Mouse (Mus musculus) frontal cortex, postnatal 36 days (tissue): ENCODE data around the gene Hcfc1r1.
A peak's percentile ranks its signal among the peaks of the same experiment; 100 is the strongest.

ENCODE experiments used
- DNase-seq, 2 experiments: peaks; one replicate each; pipeline ENCODE4 v3.0.0; 2022; ENCODE audit warnings: low spot score in 2 of 2

Hcfc1r1 gene

DNA sequence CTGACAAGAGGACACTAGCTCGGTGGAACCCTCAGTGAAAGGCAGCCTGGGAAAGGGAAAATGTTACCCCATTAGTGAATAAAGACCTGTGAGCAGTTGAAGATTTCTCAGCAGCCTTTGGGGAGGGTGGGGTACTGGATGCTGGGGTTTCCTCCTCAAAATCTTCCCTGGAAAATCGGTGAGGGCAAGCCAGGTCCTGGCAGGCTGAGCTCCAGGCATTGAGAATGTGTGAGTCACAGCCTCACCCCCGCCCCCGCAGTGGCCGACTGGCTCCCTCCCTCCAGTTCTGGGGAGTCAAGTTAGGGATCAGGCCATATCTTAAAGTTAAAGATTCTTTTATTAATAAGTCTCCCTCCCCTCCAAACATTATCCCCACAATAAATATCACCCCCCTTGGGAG, 1.7 kb downstream of the Hcfc1r1 start:
- peak; percentile 26 to 28 for DNase-seq

DNA sequence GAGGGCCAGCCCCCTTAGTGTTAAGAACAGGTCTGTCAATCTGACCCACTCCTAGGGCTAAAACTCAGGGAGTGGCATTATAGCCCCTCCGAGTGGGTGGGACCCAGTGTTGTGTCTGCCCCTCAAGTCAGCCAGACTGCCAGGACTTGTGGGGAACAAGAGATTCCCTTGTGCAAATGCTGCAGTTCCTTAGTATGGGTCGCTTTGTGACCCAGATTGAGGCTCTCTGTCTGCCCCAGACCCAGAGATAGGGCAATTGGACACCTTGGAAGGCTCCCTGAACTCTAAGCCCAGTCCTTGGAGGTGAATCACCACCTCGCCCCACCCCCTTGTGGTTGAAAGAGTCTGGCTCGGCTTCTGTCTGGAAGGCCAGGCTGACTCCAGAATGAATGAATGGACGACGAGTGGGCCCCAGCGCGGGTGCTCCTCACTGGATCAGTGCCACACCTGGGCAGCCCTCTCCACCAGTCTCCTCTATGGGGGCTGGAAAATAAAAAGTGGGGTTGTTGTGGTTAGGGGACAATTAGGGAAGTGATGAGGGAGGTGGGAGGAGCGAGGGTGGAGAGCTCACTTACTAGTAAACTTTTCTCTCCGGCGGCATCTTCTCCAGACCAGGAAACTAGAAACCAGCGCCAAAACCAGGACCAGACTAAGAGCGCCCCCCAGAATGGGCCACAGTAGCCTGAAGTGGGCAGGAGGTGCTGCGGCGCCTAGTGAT, 2.3 kb downstream of the Hcfc1r1 start:
- peak; percentile 21 to 26 for DNase-seq

DNA sequence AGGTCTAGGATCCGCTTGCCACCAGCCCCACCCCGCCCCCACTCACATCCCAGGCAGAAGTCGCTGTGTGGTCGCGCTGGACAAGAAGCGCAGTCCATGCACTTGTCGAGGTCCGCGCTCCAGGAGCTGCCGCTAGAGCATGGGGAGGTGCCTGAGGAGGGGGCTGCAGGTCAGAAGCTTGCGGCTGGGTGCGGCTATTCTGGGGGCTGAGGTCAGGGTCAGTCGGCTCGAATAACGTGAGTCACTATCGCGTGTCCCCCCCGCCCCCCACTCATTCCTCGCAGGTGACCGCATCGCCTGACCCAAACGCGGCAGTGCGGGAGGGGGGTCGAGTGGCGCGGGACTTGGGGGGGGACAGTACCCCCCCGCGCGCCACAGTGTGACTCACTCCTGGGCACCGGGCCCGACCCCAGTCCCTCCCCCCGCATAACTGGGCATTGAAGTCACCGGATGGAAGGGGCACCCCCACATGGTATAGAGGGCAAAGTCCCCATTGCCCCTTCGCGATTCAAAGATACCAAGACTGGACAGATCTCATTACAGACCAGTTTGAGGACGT, 3.2 kb downstream of the Hcfc1r1 start:
- no peak for DNase-seq

DNA sequence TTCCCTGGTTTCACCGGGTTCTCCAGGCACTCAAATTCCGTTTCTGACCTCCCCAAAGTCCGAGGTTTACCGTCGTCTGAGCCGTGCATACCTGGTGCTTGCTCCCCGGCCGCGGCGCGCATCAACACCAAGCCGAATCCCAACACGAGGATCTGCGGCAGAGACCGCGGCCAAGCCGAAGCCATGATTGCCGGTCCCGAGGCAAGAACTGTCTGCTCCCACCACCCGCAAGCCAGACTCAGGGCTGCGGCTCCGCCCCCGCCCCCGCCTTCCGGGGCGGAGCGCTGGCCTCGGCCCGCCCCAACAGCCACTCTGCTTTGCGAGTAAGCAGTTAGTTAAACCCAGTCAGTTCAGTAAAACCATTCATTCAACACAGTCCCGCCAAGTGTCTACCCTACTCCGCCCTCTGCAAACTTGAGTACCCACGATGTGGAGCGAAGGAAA, 3.9 kb downstream of the Hcfc1r1 start, which contains the start of gene Tnfrsf12a:
Tnfrsf12a (minus strand) TSS at position 233 of the 444 bp plus-strand sequence.
- peak; percentile 70 to 71 for DNase-seq

DNA sequence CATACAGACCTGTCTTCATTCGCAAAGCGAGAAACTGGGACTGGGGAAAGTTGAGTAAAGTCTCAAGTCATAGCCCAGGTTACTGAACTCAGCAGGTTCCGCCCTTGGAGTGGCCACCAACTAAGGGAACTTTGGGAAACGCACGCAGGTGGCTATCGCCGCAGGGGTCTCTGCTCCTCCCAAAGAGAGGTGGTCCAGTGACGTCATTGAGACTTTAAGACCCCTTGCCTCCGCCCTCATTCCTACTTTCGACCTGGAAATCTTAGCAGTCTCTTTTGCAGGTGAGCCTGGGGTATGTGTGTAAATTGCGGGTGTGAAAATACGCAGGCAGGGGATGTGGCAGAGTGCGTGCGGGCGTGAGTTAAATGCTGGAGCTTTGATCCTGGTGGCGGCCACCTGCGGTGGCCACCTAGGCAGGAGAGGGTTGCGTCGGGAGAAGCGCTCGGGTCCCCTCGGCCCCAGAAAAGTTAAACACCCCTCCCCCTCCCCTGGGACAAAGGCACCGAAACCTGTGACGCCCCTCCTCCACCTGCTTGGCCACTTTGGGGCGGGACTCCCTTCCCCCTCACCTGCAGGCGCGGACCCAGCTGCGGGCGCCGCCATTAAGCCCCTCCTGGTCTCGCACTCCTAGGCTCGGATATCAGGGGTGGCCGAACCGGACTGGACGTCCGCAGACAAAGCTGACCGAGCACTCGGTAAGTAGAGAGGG, 5.9 kb downstream of the Hcfc1r1 start, which contains the start of gene Cldn6:
Cldn6 (plus strand) TSS at position 123 of the 709 bp plus-strand sequence.
- no peak for DNase-seq

DNA sequence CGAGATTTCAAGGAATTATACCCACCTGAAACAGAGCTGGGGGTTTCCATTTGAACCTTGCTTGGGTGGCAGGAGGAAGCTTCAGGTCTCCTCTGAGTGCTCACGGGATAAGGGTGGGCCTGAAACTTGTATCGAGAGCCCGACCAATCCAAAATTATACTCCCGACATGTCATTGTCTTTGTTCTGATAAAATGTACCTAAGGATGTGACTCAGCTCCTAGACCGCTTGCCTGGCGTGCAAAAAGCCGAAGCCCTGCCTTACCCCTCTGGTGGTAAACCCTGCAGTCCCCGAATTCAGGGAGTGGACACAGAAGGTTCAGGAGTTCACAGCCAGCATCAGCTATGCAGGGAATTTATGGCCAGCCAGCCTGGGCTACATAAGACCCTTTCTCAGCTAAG, 6.9 kb downstream of the Hcfc1r1 start:
- DNase-seq, result no peak

DNA sequence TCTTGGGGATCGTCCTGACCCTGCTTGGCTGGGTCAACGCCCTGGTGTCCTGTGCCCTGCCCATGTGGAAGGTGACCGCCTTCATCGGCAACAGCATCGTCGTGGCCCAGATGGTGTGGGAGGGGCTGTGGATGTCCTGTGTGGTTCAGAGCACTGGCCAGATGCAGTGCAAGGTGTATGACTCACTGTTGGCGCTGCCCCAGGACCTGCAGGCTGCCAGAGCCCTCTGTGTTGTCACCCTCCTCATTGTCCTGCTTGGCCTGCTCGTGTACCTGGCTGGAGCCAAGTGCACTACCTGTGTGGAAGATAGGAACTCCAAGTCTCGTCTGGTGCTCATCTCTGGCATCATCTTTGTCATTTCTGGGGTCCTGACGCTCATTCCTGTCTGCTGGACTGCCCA, 7.7 kb downstream of the Hcfc1r1 start:
- no peak for DNase-seq

DNA sequence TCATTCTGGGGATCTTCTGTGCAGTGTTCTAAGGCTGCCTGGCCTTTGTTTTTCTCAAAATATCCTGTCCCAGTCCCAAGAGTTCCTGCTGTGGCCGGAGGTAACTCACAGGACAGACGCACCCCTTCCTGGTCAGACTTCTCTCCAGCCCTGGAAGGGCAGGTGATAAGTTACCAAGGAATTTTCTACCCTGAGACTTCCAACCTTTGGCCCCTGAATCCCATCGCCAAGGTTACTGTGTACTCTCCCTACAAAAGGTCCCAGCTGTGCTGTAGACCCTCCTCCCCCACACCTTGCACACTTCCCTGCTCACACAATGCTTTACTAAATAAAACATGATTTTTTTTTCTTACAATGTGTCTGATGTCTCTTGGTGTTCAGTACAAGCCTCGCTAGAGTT, 8.7 kb downstream of the Hcfc1r1 start:
- no peak for DNase-seq

DNA sequence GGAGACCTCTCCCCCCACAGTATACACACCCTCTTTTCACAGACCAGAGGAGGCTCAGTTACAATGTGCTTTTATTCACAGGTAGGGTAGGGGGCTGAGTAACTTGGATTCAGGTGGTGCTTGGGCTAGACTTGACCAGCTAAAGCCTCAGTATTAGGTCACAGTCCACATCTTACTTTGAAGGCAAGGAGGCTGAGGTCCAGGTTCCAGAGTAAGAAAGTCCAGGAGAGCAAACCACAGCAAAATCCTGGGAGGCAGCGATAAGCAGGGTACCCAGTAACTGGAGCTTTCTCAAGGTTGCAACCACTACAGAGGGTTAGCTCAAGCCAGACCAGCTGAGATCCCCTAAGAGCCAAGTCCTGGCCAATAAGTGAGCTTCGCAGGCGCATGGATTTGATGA, 9.1 kb downstream of the Hcfc1r1 start:
- DNase-seq, result no peak

DNA sequence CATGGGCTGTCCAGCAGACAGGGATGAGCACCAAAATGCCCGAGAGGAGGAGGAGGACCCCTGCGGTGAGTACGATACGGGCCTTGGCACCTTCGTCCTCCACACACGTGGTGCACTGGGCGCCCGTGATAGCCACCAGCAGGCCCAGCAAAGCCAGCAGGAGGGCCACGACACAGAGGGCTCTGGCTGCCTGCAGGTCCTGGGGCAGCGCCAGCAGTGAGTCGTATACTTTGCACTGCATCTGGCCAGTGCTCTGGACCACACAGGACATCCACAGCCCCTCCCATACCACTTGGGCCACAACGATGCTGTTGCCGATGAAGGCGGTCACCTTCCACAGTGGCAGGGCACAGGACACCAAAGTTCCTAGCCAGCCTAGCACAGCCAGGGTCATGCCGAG, 9.8 kb downstream of the Hcfc1r1 start:
- no peak for DNase-seq

DNA sequence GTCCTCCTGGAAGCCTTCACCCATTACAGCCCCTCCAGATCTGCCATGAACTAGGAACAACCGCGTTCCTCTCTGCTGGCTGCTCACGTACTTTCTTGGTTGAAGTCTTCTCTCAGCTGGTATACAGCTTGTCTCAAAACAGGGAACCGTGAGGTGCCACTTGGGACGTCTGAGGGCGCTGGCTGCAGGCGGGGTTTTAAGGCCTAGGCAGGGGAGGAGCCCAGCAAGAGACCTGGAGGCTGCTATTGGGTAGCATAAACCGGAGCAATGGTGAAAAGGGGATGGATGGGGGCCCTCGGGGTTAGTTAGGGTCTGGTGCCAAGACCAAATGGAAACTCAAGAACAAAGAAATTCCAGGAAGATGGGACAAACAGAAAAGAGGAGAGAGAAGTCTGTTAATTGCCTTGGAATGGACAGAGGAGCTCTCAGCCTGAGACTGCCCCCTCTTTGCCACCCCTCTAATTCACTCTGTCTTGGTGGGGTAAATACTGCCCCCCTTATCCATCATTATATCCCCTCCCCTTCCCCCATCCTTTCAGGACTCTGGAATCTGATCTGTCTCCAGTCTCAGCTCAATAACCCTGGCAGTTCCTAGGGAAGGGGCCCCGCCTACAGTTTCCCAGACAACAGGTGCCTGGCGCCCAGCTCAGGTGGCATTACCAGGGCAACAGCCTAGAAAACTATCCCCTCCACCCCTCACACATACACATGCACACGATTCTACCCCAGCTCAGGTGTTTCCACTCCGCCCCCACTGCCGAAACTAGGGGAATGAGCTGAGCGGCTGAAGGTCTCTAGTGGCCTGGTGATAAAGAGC, 10.7 kb downstream of the Hcfc1r1 start, which contains the start of gene Cldn9:
Cldn9 (minus strand) TSS at position 171 of the 817 bp plus-strand sequence.
- DNase-seq, result no peak

DNA sequence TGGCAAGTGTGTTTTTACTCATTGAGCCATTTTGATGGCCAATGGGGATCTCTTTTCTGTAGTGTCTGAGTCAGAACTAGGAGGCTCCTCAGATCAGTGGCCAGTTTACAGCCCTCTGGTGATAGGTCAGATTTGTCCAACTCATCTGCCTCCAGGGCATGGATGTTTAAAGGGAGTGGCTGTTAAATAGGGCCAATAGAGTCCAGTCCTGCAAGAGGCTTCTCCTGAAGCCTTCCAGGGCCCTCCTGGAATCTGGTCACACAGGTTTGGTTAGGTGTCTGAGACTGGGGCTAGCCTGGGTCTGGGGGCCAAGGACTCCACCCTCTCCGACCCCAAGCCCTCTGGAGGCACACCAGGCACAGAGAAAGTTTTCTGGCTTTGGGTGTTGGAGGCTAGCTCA, 21.1 kb downstream of the Hcfc1r1 start:
- DNase-seq, result no peak

DNA sequence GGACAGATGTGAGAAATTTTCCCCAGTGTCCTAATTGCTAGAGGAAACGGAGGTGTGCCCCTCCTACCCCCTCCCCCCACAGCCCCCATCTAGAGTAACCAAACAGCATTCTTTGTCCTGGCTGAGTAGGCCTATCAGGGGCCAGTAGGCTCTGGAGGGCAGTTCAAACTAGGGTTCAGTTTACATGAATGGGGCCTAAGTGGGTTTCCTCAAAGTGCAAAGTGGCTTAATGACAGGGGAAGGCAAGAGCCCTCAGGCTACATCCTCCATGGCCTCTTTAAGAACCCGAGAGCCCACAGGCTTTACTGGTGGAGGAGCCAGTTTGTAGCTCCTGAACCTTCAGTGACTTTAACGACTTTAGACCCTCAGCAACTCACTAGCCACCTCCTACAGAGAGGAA, 22.4 kb downstream of the Hcfc1r1 start:
- DNase-seq, result no peak

DNA sequence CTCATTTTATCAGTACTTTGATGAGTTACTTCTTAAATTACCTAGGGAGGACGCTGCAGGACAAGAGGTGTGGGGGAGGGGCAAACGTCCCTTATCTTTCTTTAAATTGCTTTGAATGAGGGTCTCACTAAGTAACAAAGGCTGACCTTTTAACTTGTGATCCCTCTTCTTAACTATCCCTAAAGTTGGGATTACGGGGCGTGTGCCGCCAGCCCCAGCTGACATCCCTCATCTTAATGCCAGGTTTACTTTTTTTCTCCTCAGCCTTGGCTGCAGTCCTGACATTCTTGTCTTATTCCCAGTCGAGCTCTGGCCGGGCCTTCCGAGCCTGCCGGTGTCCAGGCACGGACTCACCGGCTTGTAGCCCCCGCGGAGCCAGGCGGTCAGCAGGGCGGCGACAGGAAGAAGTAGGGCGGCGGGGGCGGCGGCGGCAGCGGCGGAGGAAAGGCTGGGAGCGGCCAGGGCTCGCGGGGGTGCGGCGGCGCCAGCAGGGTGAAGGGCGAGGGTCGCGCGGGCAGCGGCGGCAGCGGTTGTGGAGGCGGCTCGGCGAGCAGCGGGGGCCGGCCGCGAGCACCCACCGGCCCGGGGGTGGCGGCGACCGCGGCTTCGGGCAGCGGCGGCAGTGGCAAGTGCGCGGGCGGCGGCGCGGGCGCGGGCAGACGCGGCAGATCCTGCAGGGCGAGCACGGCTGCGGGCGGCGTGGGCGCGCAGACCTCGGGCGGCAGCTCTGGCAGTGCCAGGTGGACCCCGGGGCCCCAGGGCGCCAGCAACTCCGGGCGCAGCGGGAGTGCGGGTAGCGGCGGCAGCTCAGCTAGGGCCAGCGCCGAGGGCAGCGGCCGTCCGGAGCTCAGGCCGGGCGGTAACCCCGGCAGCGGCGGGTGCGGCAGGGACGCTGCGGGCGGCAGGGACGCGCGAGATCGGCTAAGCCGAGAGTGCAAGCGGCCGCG, 26.0 kb downstream of the Hcfc1r1 start:
- DNase-seq, result peak in 1 of 2 experiments; percentile 21

DNA sequence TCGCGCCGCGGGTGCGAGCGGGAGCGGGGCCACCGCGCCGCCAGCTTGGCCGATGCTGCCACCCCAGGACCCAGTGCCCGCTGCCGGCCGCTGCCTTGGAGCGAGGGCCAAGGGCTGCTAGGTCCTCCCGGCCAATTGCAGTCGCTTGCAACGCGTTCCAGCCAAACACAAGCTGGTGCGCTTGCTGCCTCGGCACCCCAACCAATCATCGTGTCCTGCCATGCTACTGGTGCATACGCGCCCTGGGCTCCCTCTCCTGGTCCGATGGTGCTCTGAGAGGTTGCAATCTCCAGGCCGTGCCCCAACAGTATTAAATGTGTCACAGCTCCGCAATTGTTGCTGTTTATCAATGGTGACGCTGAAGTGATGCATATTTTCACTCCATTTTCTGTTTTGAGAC, 26.7 kb downstream of the Hcfc1r1 start:
- DNase-seq, result peak; percentile 87 to 92

DNA sequence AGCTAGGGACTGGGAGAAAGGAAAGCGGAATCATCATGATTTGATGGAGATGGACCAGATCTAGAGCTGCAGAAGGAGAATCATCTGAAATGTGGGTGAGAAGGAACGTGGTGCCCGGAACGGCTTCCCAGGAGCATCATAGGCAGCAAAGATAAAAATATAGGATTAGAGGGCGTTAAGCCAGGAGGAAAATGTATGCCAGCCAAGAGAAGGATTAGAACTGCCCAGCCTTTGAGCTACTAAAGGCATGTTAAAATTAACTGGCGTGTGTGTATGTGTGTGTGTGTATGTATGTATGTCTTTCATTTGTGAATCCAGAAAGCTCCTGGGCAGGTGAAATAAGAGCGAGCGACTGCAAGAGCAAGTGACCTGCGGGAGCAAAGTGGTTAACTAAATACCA, 29.9 kb downstream of the Hcfc1r1 start:
- peak in 1 of 2 experiments; percentile 50 for DNase-seq

DNA sequence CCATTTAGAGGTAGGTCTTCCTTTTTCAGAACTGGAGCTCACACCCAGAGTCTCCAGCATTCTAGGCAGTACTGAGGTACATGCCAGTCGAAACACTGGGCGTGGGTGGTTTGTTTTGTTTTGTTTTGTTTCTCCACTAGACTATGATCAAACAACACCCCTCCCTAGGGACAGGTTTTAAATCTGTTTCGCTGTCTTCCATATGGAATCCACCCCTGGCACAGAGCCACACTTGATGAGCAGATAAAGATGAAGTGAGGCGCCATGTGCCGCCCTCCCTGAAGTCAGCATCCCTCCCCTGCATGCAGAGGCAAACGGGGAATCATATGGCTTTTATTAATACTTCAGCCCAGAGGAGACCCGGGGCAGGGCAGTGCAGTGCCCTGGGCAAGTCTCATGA, 31.3 kb downstream of the Hcfc1r1 start:
- DNase-seq, result peak; percentile 22 to 34

DNA sequence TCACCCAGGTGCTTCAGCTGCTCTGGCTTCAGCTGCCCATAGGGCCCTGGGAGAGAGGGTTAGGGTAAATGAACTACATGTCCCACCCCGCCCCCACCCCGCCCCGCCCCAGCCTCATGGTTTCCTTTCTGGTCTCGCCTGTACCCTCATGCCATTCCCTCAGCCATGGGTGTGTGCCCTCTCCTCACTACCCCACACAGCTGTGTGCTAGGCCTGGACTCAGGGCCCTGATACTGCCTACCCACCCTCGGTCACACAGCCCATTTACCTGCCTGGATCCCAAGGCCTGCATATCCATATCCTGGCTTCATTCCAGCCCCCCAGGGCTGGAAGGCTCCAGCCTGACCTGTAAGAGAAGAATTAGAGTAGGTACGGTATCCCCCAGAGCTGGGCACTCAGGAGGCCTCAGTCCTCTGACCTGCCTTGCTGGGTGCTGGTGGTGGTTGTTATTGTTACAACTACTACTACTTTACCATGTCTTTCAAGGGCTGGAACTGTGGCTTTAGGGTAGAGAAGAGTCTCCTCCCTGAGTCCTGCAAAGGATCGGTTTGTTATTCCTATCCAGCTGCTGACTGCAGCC, 32.2 kb downstream of the Hcfc1r1 start:
- DNase-seq, result no peak

DNA sequence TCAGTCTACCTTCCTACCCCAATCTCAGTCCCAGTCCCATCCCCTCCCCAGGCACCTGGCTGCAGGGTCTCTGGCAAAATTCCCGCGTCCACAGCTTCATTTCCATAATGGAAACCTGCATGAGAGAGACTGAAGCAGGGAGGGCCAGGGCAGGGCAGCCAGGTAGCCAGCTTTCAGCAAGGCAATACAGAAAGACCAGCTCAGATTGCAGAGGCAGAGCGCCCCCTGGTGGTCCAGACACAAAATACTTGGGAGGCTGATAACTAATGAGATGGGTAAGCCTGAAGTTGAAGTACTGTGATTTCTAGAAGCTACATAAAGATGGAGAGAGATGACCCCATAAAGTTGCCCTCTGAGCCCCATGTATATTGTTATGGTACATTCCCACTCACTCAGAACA, 32.8 kb downstream of the Hcfc1r1 start:
- peak; percentile 69 to 81 for DNase-seq

DNA sequence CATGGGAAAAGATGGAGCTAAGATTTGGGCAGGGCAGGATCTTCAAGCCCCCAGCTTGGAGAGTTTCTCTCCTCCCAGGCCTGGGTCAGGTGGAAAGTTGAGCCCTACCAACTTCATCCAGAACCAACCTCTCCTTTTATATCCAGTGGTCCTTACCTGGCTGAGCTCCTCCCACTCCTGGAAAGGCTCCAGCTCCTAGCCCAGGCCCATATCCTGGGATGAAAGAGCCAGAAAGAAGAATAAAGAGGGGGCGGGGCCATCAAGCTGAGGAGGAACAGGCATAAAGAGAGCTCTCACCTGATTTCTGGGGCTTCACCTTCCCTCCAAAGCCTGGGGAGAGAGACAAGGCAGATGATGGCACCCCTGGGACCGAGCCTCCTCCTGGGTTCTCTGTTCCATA, 43.6 kb downstream of the Hcfc1r1 start:
- no peak for DNase-seq
